Mouse (Mus musculus) forebrain, embryonic 14.5 days (tissue): Measurements from ENCODE around the gene Mrm2. TPM values are rescaled to one million over a fixed set of nuclear protein-coding genes. Genes with fewer than 3 reads are reported as not detected.

Experiments
- ATAC-seq: fragments of 200-750 bp; cut with Nextera tagmentation; 2 replicates; pipeline ENCODE4 v1.8.0; 2017; ENCODE audit warnings: mild to moderate bottlenecking, moderate library complexity
- DNase-seq: peaks from one replicate; pipeline ENCODE4 v3.0.0-alpha.2; 2015; ENCODE audit warnings: low spot score
- H3K27ac ChIP-seq: fragments of 300-500 bp; sonication (generic); 2 replicates; pipeline ENCODE4 v1.5.1; 2014; ENCODE audit warnings: low read depth, mild to moderate bottlenecking, control low read depth, low read length, moderate library complexity
- H3K27me3 ChIP-seq: fragments of 300-500 bp; sonication (generic); replicated peaks from 2 replicates; pipeline ENCODE4 v1.6.1; 2014; ENCODE audit warnings: low read length, control low read depth, mixed read lengths; ENCODE audit not compliant: control insufficient read depth, insufficient read depth
- H3K36me3 ChIP-seq: fragments of 300-500 bp; sonication (generic); 2 replicates; pipeline ENCODE4 v1.6.1; 2014; ENCODE audit warnings: low read length, control low read depth; ENCODE audit not compliant: control insufficient read depth, insufficient read depth
- H3K4me1 ChIP-seq: fragments of 300-500 bp; sonication (generic); 2 replicates; pipeline ENCODE4 v1.6.1; 2014; ENCODE audit warnings: antibody characterized with exemption, low read length, control low read depth; ENCODE audit not compliant: control insufficient read depth, insufficient read depth
- H3K4me2 ChIP-seq: fragments of 300-500 bp; sonication (generic); 2 replicates; pipeline ENCODE4 v1.6.1; 2014; ENCODE audit warnings: mild to moderate bottlenecking, control low read depth, low read length
- H3K4me3 ChIP-seq: fragments of 300-500 bp; sonication (generic); 2 replicates; pipeline ENCODE4 v1.5.1; 2014; ENCODE audit warnings: low read depth, low read length, control low read depth
- H3K9ac ChIP-seq: fragments of 300-500 bp; sonication (generic); 2 replicates; pipeline ENCODE4 v1.6.1; 2014; ENCODE audit warnings: mild to moderate bottlenecking, low read length, control low read depth, moderate library complexity
- H3K9me3 ChIP-seq: fragments of 300-500 bp; sonication (generic); replicated peaks from 2 replicates; pipeline ENCODE4 v1.6.1; 2016; ENCODE audit warnings: low read length, control low read depth, mixed read lengths; ENCODE audit not compliant: control insufficient read depth
- WGBS: fragments of 180-500 bp; shearing (Covaris S2); extraction: QIAGEN DNeasy Blood & Tissue Kit; methylation state at CpG from one replicate; pipeline ENCODE4 v1.1.7; 2014; 5-methylcytosine and 5-hydroxymethylcytosine counted together
- polyA plus RNA-seq: library from polyadenylated mRNA; unstranded; fragments of >200 nt; fragmentation: Nextera tagmentation; extraction: Ambion mirVana; gene quantifications from 2 replicates; pipeline ENCODE4 v1.2.1, GENCODE M21; 2014

Mrm2 gene
- polyA plus RNA-seq, 1 experiment from 2014 or later: 24.5 TPM

DNA sequence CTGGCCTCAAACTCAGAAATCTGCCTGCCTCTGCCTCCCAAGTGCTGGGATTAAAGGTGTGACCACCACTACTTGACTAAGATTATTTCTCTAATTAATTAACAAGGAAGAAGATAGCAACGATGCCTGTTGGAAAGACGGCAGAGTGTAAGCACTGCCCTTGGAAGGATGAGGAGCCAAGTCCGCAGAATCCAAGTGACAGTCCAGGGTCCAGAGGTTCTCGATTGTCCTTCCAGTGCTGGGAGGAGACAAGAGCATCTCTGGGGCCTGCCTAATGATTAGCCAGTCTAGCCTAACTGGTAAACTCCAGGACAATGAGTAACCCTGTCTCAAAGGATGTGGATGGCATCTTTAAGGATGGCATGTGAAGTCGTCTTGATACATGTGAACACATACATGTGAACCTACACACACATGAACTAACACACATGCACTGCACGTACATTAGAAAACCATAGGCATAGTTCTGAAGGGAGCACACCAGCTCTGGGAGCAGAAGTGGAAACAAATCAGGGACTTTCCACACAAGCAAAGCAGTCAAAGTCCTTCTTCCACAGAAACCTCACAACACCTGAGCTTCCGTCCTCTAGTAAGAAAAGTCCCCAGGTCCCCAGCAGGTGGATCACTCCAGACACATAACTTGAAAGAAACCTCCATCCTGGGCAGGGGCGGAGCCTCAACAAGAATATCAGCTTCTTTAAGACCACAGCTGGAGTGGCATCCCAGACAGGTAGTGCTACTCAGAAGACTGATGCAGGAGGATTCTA is 19.2 kb upstream of the Mrm2 start:
- H3K27me3 ChIP-seq: no peaks in the 10 kb centered on the region
- ATAC-seq: no peak
- H3K4me1 ChIP-seq: no peaks in the 10 kb centered on the region
- H3K9me3 ChIP-seq: no peaks in the 10 kb centered on the region
- H3K4me2 ChIP-seq: no peak overlapping the region
- H3K36me3 ChIP-seq: peaks cover 35% of the 10 kb centered on the region
- H3K9ac ChIP-seq: no peak overlapping the region
- no peak overlapping the region for H3K4me3 ChIP-seq
- 93% methylated on average over 8 of the region's 8 CpGs for WGBS
- H3K27ac ChIP-seq: no peak overlapping the region
- DNase-seq: no peak

GRCm38 (mm10) chr5:140349882-140350281 is 18.2 kb upstream of the Mrm2 start:
- Histone ChIP-seq H3K4me2 (no peak overlapping the region), H3K27ac (no peak overlapping the region), H3K9ac (no peak overlapping the region), H3K27me3 (no peaks in the 10 kb centered on the region), H3K36me3 (peaks cover 35% of the 10 kb centered on the region), H3K4me3 (no peak overlapping the region), H3K4me1 (no peaks in the 10 kb centered on the region), H3K9me3 (no peaks in the 10 kb centered on the region)
- WGBS: 94% methylated on average over 9 of the region's 9 CpGs
- no peak for ATAC-seq
- no peak for DNase-seq

DNA sequence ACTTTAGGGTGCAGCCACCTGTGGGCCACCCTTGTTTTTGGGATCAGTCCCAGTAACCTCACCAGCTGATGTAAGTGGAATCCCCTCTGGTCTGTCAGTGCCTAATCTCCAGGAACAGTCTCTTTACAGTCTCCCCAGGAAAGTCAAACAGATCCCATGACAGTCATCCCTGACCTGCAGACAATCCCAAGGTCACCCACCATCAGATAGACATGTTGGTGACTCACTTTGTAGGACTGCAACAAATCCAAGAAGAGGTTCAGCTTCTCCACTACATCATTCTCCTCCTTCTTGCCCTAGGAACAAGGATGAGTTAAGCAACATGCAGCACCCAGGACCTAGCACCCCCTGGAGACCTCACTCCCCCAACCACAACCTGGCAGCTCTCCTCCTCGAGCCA is 14.4 kb upstream of the Mrm2 start:
- H3K27me3 ChIP-seq: no peaks in the 10 kb centered on the region
- H3K36me3 ChIP-seq: peaks cover 8% of the 10 kb centered on the region
- WGBS: 82% methylated on average over 1 of the region's 1 CpGs
- no peak overlapping the region for H3K4me3 ChIP-seq
- no peak for DNase-seq
- no peak overlapping the region for H3K4me2 ChIP-seq
- no peaks in the 10 kb centered on the region for H3K4me1 ChIP-seq
- H3K9ac ChIP-seq: no peak overlapping the region
- H3K9me3 ChIP-seq: no peaks in the 10 kb centered on the region
- H3K27ac ChIP-seq: no peak overlapping the region
- no peak for ATAC-seq

DNA sequence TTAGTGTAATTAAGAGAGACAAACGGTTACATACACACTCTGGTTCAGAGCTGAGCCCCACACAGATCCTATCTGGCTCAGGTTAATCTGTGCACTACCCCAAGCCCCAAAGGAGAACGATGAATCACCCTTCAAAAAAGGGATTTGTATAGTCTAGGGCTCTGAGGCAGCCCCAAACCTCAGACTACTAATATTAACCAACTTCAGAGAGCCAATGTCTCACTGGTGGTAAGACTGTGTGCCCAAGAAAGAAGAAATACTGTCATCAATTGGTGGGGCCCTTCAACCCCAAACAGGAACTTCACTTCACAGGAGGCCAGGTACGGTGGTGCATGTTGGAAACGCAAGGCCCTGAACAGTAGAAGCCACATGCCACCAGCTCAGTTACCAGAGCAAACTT is 13.5 kb upstream of the Mrm2 start:
- H3K36me3 ChIP-seq: peaks cover 12% of the 10 kb centered on the region
- no peaks in the 10 kb centered on the region for H3K9me3 ChIP-seq
- H3K4me2 ChIP-seq: no peak overlapping the region
- no peak for DNase-seq
- no peaks in the 10 kb centered on the region for H3K4me1 ChIP-seq
- no peaks in the 10 kb centered on the region for H3K27me3 ChIP-seq
- WGBS: 94% methylated on average over 4 of the region's 4 CpGs
- H3K27ac ChIP-seq: no peak overlapping the region
- no peak for ATAC-seq
- no peak overlapping the region for H3K9ac ChIP-seq
- H3K4me3 ChIP-seq: no peak overlapping the region

- ATAC-seq (no peak), DNase-seq (no peak)
- Histone ChIP-seq H3K4me3 (no peak overlapping the region), H3K36me3 (peaks cover 20% of the 10 kb centered on the region), H3K27me3 (no peaks in the 10 kb centered on the region), H3K4me1 (no peaks in the 10 kb centered on the region), H3K4me2 (no peak overlapping the region), H3K27ac (no peak overlapping the region), H3K9me3 (no peaks in the 10 kb centered on the region), H3K9ac (no peak overlapping the region)
- 90% methylated on average over 4 of the region's 4 CpGs for WGBS
Observed at GRCm38 (mm10) chr5:140342880-140343279, 11.2 kb upstream of the Mrm2 start.

DNA sequence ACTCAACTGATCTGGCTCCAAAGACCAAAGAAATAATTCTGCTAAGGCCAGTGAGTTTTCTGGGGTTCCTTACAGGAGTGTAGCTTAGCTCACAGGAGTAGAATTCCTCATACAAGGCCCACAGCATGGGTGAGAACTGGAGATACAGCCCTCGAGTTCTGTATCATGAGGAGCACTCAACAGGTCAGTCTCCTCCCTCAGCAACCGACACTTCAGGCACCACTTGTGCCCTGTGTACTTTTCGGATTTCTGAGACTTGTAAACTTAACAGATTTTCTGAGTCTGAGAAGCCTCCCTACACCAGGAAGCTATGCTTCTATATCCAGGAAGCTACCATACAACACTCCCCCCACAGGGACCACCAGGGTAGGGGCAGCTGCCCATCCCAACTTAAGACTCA is 8.1 kb upstream of the Mrm2 start:
- H3K36me3 ChIP-seq: peaks cover 22% of the 10 kb centered on the region
- H3K4me1 ChIP-seq: no peaks in the 10 kb centered on the region
- H3K27me3 ChIP-seq: no peaks in the 10 kb centered on the region
- no peaks in the 10 kb centered on the region for H3K9me3 ChIP-seq
- DNase-seq (no peak), ATAC-seq (no peak)
- H3K4me3 ChIP-seq: no peak overlapping the region
- 96% methylated on average over 3 of the region's 3 CpGs for WGBS
- H3K4me2 ChIP-seq: no peak overlapping the region
- H3K27ac ChIP-seq: no peak overlapping the region
- no peak overlapping the region for H3K9ac ChIP-seq

DNA sequence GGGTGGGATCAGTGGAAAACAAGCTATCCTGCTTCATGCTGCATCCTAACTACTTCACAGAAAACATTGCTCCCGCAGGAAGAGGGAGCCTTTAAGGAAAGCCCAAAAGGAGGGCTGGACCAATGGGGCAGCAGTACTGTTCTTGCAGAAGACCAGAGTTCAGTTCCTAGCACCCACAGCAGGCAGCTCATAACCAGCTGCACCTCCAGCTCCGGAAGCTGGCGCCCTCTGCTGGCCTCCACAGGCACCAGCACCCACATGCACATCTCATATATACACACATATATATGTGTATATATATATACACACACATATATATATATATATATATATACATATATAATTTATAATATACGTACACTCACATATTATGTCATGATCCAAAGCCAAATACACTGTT is 7.1 kb upstream of the Mrm2 start:
- Histone ChIP-seq H3K36me3 (peaks cover 14% of the 10 kb centered on the region; the same call in 1 of the 2 replicates), H3K4me1 (no peaks in the 10 kb centered on the region), H3K4me3 (no peak overlapping the region), H3K4me2 (no peak overlapping the region), H3K9me3 (no peaks in the 10 kb centered on the region), H3K27ac (no peak overlapping the region), H3K27me3 (no peaks in the 10 kb centered on the region), H3K9ac (no peak overlapping the region)
- ATAC-seq (no peak), DNase-seq (no peak)
- WGBS: 91% methylated on average over 4 of the region's 4 CpGs

GRCm38 (mm10) chr5:140336680-140337079 is 5.0 kb upstream of the Mrm2 start:
- ATAC-seq: no peak
- 87% methylated on average over 1 of the region's 1 CpGs for WGBS
- Histone ChIP-seq H3K27ac (no peak overlapping the region), H3K4me1 (no peaks in the 10 kb centered on the region), H3K27me3 (no peaks in the 10 kb centered on the region), H3K9me3 (no peaks in the 10 kb centered on the region), H3K36me3 (peaks cover 14% of the 10 kb centered on the region; the same call in 1 of the 2 replicates), H3K9ac (no peak overlapping the region), H3K4me2 (no peak overlapping the region), H3K4me3 (no peak overlapping the region)
- DNase-seq: peak; percentile 51

DNA sequence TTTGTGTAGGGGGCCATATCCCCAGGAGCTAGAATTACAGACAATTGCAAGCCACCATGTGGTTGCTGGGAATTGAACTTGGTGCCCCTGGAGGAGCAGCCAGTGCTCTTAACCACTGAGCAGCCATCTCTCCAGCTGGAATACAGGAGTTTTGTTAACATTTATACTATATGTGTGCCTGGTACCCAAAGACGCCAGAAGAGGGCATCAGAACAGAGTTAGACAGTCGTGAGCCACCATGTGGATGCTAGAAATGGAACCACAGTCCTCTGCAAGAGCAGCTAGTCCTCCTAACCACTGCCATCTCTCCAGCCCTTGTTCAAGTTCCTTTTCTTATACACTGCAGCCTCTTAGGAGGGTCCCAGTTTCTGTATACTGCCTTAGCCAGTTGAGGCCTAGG is 1.9 kb upstream of the Mrm2 start:
- peak; percentile 29 for DNase-seq
- WGBS: 40% methylated on average over 2 of the region's 2 CpGs
- no peak overlapping the region for H3K4me3 ChIP-seq

More for the DNA sequence above, 1.9 kb upstream of the Mrm2 start:
- no peaks in the 10 kb centered on the region for H3K27me3 ChIP-seq
- peaks cover 23% of the 10 kb centered on the region; the same call in 1 of the 2 replicates for H3K36me3 ChIP-seq
- no peak overlapping the region for H3K27ac ChIP-seq
- peaks cover 6% of the 10 kb centered on the region for H3K4me1 ChIP-seq
- no peak overlapping the region for H3K9ac ChIP-seq
- no peaks in the 10 kb centered on the region for H3K9me3 ChIP-seq
- no peak for ATAC-seq
- H3K4me2 ChIP-seq: no peak overlapping the region
